Mouse (Mus musculus): Measurements from ENCODE around the gene Noxo1. TPM values are rescaled to one million over a fixed set of nuclear protein-coding genes. Genes with fewer than 3 reads are reported as not detected.
A peak's percentile ranks its signal among the peaks of the same experiment; 100 is the strongest.

Gene Noxo1
- total and polyA plus RNA-seq, 3 experiments, result 0.62 to 2.4 TPM; not detected in 1

- no peak for TF ChIP-seq POLR2AphosphoS5 (IDR thresholded peaks at IDR 0.05; ENCODE audit: borderline replicate concordance, low read depth, low read length)
- TF ChIP-seq MXI1 (IDR thresholded peaks at IDR 0.05; ENCODE audit: low read depth, low read length), result peak; percentile 94
- TF ChIP-seq CHD2 (IDR thresholded peaks at IDR 0.05; ENCODE audit: low read length), result no peak
- no peak for TF ChIP-seq USF1 (IDR thresholded peaks at IDR 0.05; ENCODE audit: low read depth, low read length)
Measured at GRCm38 (mm10) chr17:24696011-24696697, at the start of gene Noxo1, which contains the start of gene Gfer (continued).

- H3K9me3 ChIP-seq (replicated peaks; ENCODE audit: insufficient read depth, low read length), result no peaks in the 10 kb centered on the region
- no peak for DNase-seq (ENCODE audit: low read depth, low spot score)
- TF ChIP-seq POLR2AphosphoS5 (IDR thresholded peaks at IDR 0.05; ENCODE audit: borderline replicate concordance, low read depth, low read length), result no peak
- no peak for TF ChIP-seq CHD1 (IDR thresholded peaks at IDR 0.05; ENCODE audit: low read depth, low read length)
- TF ChIP-seq NELFE (IDR thresholded peaks at IDR 0.05; ENCODE audit: low read depth, low read length), result no peak
- no peak for TF ChIP-seq TCF12 (IDR thresholded peaks at IDR 0.05; ENCODE audit: low read depth, low read length)
- no peak for TF ChIP-seq GATA1 (IDR thresholded peaks at IDR 0.05; ENCODE audit: low read depth, low read length)
- TF ChIP-seq ZKSCAN1 (IDR thresholded peaks at IDR 0.05; ENCODE audit: low read depth, low read length), result no peak
- no peak for TF ChIP-seq HCFC1 (IDR thresholded peaks at IDR 0.05; ENCODE audit: low read depth, low read length)
- no peak for TF ChIP-seq E2F4 (IDR thresholded peaks at IDR 0.05; ENCODE audit: borderline replicate concordance, low read depth, low read length)
- TF ChIP-seq TAL1 (IDR thresholded peaks at IDR 0.05; ENCODE audit: low read length), result no peak
- TF ChIP-seq UBTF (IDR thresholded peaks at IDR 0.05; ENCODE audit: borderline replicate concordance, insufficient read depth, low read depth, low read length), result no peak
- no peak for TF ChIP-seq CHD2 (IDR thresholded peaks at IDR 0.05; ENCODE audit: low read length)
- no peak for TF ChIP-seq TBP (IDR thresholded peaks at IDR 0.05; ENCODE audit: low read depth, low read length)
- H3K27me3 ChIP-seq (ENCODE audit: control insufficient read depth in 1 of 2, insufficient read depth in 2 of 2, low read length in 2 of 2), result peaks cover 11 to 19% of the 10 kb centered on the region in 2 experiments
- no peak overlapping the region for H3K27ac ChIP-seq (ENCODE audit: control insufficient read depth, low read depth, low read length)
- no peaks in the 10 kb centered on the region for H3K79me2 ChIP-seq (ENCODE audit: control insufficient read depth, insufficient read depth, low read length, poor library complexity)
- no peak overlapping the region for H3K4me3 ChIP-seq (ENCODE audit: control insufficient read depth in 1 of 2, insufficient read depth in 1 of 2, low read depth in 2 of 2, low read length in 2 of 2)
- no peaks in the 10 kb centered on the region for H3K36me3 ChIP-seq (ENCODE audit: control insufficient read depth in 1 of 2, insufficient read depth in 2 of 2, low read length in 2 of 2)
- H3K9ac ChIP-seq (ENCODE audit: control insufficient read depth, low read depth, low read length, poor library complexity, severe bottlenecking), result no peak overlapping the region
- H3K4me1 ChIP-seq (ENCODE audit: control insufficient read depth in 1 of 2, insufficient read depth in 2 of 2, low read length in 2 of 2), result no peaks in the 10 kb centered on the region
Measured at GRCm38 (mm10) chr17:24646381-24646780, 49.7 kb upstream of the Noxo1 start.

GRCm38 (mm10) chr17:24647493-24647892 is 48.5 kb upstream of the Noxo1 start:
- Histone ChIP-seq H3K36me3 (ENCODE audit: control insufficient read depth in 1 of 2, insufficient read depth in 2 of 2, low read length in 2 of 2) (no peaks in the 10 kb centered on the region), H3K9me3 (replicated peaks; ENCODE audit: insufficient read depth, low read length) (no peaks in the 10 kb centered on the region), H3K4me3 (ENCODE audit: control insufficient read depth in 1 of 2, insufficient read depth in 1 of 2, low read depth in 2 of 2, low read length in 2 of 2) (no peak overlapping the region), H3K27me3 (ENCODE audit: control insufficient read depth in 1 of 2, insufficient read depth in 2 of 2, low read length in 2 of 2) (peaks cover 16 to 25% of the 10 kb centered on the region in 2 experiments), H3K9ac (ENCODE audit: control insufficient read depth, low read depth, low read length, poor library complexity, severe bottlenecking) (no peak overlapping the region), H3K27ac (ENCODE audit: control insufficient read depth, low read depth, low read length) (no peak overlapping the region), H3K79me2 (ENCODE audit: control insufficient read depth, insufficient read depth, low read length, poor library complexity) (no peaks in the 10 kb centered on the region), H3K4me1 (ENCODE audit: control insufficient read depth in 1 of 2, insufficient read depth in 2 of 2, low read length in 2 of 2) (no peaks in the 10 kb centered on the region)
- no peak for TF ChIP-seq NELFE (IDR thresholded peaks at IDR 0.05; ENCODE audit: low read depth, low read length)
- TF ChIP-seq GABPA (IDR thresholded peaks at IDR 0.05; ENCODE audit: low read depth, low read length), result no peak
- DNase-seq (ENCODE audit: low read depth, low spot score), result no peak

Measured in MEL (cell line).